Mouse (Mus musculus): ENCODE data around the gene Dnase1l2. TPM values are rescaled to one million over a fixed set of nuclear protein-coding genes. Genes with fewer than 3 reads are reported as not detected.

Dnase1l2 gene
- polyA plus RNA-seq, 1 experiment from 2014 or later = 2.3 TPM

- H3K9me3 ChIP-seq (replicated peaks; ENCODE audit: control insufficient read depth, low read length) = no peaks in the 10 kb centered on the region
- H3K9ac ChIP-seq (ENCODE audit: low read length) = no peak overlapping the region
- peaks cover 7% of the 10 kb centered on the region for H3K4me1 ChIP-seq (ENCODE audit: control insufficient read depth, insufficient read depth, low read length)
- no peaks in the 10 kb centered on the region for H3K27me3 ChIP-seq (replicated peaks; ENCODE audit: control insufficient read depth, insufficient read depth, low read length)
- DNase-seq (ENCODE audit: low spot score) = no peak
- H3K27ac ChIP-seq (ENCODE audit: low read depth, low read length) = no peak overlapping the region
- 47% methylated on average over 3 of the region's 3 CpGs for WGBS
- no peak overlapping the region for H3K4me2 ChIP-seq (ENCODE audit: low read length)
- H3K36me3 ChIP-seq (ENCODE audit: control insufficient read depth, insufficient read depth, low read length) = peaks cover 24% of the 10 kb centered on the region
- no peak overlapping the region for H3K4me3 ChIP-seq (ENCODE audit: low read depth, low read length)
- ATAC-seq = no peak
Measured at GRCm38 (mm10) chr17:24480201-24480826, 37.4 kb upstream of the Dnase1l2 start.

- no peak for ATAC-seq
- no peak for DNase-seq (ENCODE audit: low spot score)
- H3K4me3 ChIP-seq (ENCODE audit: low read depth, low read length) = peak overlapping the region; percentile 77; the same call in 1 of the 2 replicates
- peaks cover 33% of the 10 kb centered on the region for H3K36me3 ChIP-seq (ENCODE audit: control insufficient read depth, insufficient read depth, low read length)
- 20% methylated on average over 1 of the region's 1 CpGs for WGBS
- no peak overlapping the region for H3K27ac ChIP-seq (ENCODE audit: low read depth, low read length)
- H3K9me3 ChIP-seq (replicated peaks; ENCODE audit: control insufficient read depth, low read length) = no peaks in the 10 kb centered on the region
- no peak overlapping the region; the same call in 1 of the 2 replicates for H3K9ac ChIP-seq (ENCODE audit: low read length)
- H3K4me2 ChIP-seq (ENCODE audit: low read length) = peak overlapping the region; percentile 62; the same call in 1 of the 2 replicates
- H3K27me3 ChIP-seq (replicated peaks; ENCODE audit: control insufficient read depth, insufficient read depth, low read length) = no peaks in the 10 kb centered on the region
- peaks cover 6% of the 10 kb centered on the region; the same call in 1 of the 2 replicates for H3K4me1 ChIP-seq (ENCODE audit: control insufficient read depth, insufficient read depth, low read length)
Measured at GRCm38 (mm10) chr17:24479431-24479830, 36.5 kb upstream of the Dnase1l2 start.

GRCm38 (mm10) chr17:24478663-24479380, 35.9 kb upstream of the Dnase1l2 start, which contains the start of gene Mlst8:
Gene Mlst8, minus strand, starts transcription at chr17:24479078.
- Histone ChIP-seq H3K27ac (ENCODE audit: low read depth, low read length) (peak within 1 kb of the TSS; percentile 96), H3K4me2 (ENCODE audit: low read length) (peak within 1 kb of the TSS; percentile 62), H3K9ac (ENCODE audit: low read length) (peak within 1 kb of the TSS; percentile 85), H3K4me1 (ENCODE audit: control insufficient read depth, insufficient read depth, low read length) (peaks cover 6% of the 10 kb centered on the region; the same call in 1 of the 2 replicates), H3K36me3 (ENCODE audit: control insufficient read depth, insufficient read depth, low read length) (peaks cover 39% of the 10 kb centered on the region), H3K9me3 (replicated peaks; ENCODE audit: control insufficient read depth, low read length) (no peaks in the 10 kb centered on the region), H3K4me3 (ENCODE audit: low read depth, low read length) (peak within 1 kb of the TSS; percentile 77), H3K27me3 (replicated peaks; ENCODE audit: control insufficient read depth, insufficient read depth, low read length) (no peaks in the 10 kb centered on the region)
- ATAC-seq (peak; percentile 95), DNase-seq (ENCODE audit: low spot score) (peak; percentile 98)
- under 1% methylated on average over 43 of the region's 48 CpGs for WGBS

GRCm38 (mm10) chr17:24477985-24478600, 35.2 kb upstream of the Dnase1l2 start:
- H3K27ac ChIP-seq (ENCODE audit: low read depth, low read length) = no peak overlapping the region
- H3K36me3 ChIP-seq (ENCODE audit: control insufficient read depth, insufficient read depth, low read length) = peaks cover 46% of the 10 kb centered on the region
- H3K4me1 ChIP-seq (ENCODE audit: control insufficient read depth, insufficient read depth, low read length) = peaks cover 6% of the 10 kb centered on the region; the same call in 1 of the 2 replicates
- ATAC-seq (peak; percentile 30), DNase-seq (ENCODE audit: low spot score) (no peak)
- WGBS = 54% methylated on average over 11 of the region's 11 CpGs
- H3K9ac ChIP-seq (ENCODE audit: low read length) = peak overlapping the region; percentile 85
- no peaks in the 10 kb centered on the region for H3K27me3 ChIP-seq (replicated peaks; ENCODE audit: control insufficient read depth, insufficient read depth, low read length)
- H3K4me2 ChIP-seq (ENCODE audit: low read length) = peak overlapping the region; percentile 62
- no peaks in the 10 kb centered on the region for H3K9me3 ChIP-seq (replicated peaks; ENCODE audit: control insufficient read depth, low read length)
- H3K4me3 ChIP-seq (ENCODE audit: low read depth, low read length) = peak overlapping the region; percentile 77

GRCm38 (mm10) chr17:24477053-24477984, 34.4 kb upstream of the Dnase1l2 start:
- 90% methylated on average over 20 of the region's 20 CpGs for WGBS
- Histone ChIP-seq H3K27me3 (replicated peaks; ENCODE audit: control insufficient read depth, insufficient read depth, low read length) (no peaks in the 10 kb centered on the region), H3K36me3 (ENCODE audit: control insufficient read depth, insufficient read depth, low read length) (peaks cover 52% of the 10 kb centered on the region), H3K9me3 (replicated peaks; ENCODE audit: control insufficient read depth, low read length) (no peaks in the 10 kb centered on the region), H3K4me1 (ENCODE audit: control insufficient read depth, insufficient read depth, low read length) (peaks cover 9% of the 10 kb centered on the region), H3K27ac (ENCODE audit: low read depth, low read length) (no peak overlapping the region), H3K4me3 (ENCODE audit: low read depth, low read length) (no peak overlapping the region), H3K4me2 (ENCODE audit: low read length) (peak overlapping the region; percentile 62; the same call in 1 of the 2 replicates), H3K9ac (ENCODE audit: low read length) (peak overlapping the region; percentile 85; the same call in 1 of the 2 replicates)
- no peak for DNase-seq (ENCODE audit: low spot score)
- ATAC-seq = no peak

GRCm38 (mm10) chr17:24476022-24476776, 33.3 kb upstream of the Dnase1l2 start:
- Histone ChIP-seq H3K36me3 (ENCODE audit: control insufficient read depth, insufficient read depth, low read length) (peaks cover 54% of the 10 kb centered on the region), H3K4me3 (ENCODE audit: low read depth, low read length) (no peak overlapping the region), H3K27ac (ENCODE audit: low read depth, low read length) (no peak overlapping the region), H3K4me1 (ENCODE audit: control insufficient read depth, insufficient read depth, low read length) (peaks cover 20% of the 10 kb centered on the region), H3K9ac (ENCODE audit: low read length) (no peak overlapping the region; the same call in 1 of the 2 replicates), H3K9me3 (replicated peaks; ENCODE audit: control insufficient read depth, low read length) (no peaks in the 10 kb centered on the region), H3K4me2 (ENCODE audit: low read length) (no peak overlapping the region), H3K27me3 (replicated peaks; ENCODE audit: control insufficient read depth, insufficient read depth, low read length) (no peaks in the 10 kb centered on the region)
- 95% methylated on average over 10 of the region's 10 CpGs for WGBS
- DNase-seq (ENCODE audit: low spot score) (no peak), ATAC-seq (no peak)

- no peak overlapping the region for H3K9ac ChIP-seq (ENCODE audit: low read length)
- no peak overlapping the region for H3K4me3 ChIP-seq (ENCODE audit: low read depth, low read length)
- H3K9me3 ChIP-seq (replicated peaks; ENCODE audit: control insufficient read depth, low read length) = no peaks in the 10 kb centered on the region
- WGBS = 88% methylated on average over 6 of the region's 6 CpGs
- H3K36me3 ChIP-seq (ENCODE audit: control insufficient read depth, insufficient read depth, low read length) = peaks cover 54% of the 10 kb centered on the region
- H3K4me2 ChIP-seq (ENCODE audit: low read length) = no peak overlapping the region
- no peak overlapping the region for H3K27ac ChIP-seq (ENCODE audit: low read depth, low read length)
- DNase-seq (ENCODE audit: low spot score) = no peak
- H3K4me1 ChIP-seq (ENCODE audit: control insufficient read depth, insufficient read depth, low read length) = peaks cover 22% of the 10 kb centered on the region
- no peak for ATAC-seq
- no peaks in the 10 kb centered on the region for H3K27me3 ChIP-seq (replicated peaks; ENCODE audit: control insufficient read depth, insufficient read depth, low read length)
Measured at GRCm38 (mm10) chr17:24475586-24475985, 32.7 kb upstream of the Dnase1l2 start.

- H3K27me3 ChIP-seq (replicated peaks; ENCODE audit: control insufficient read depth, insufficient read depth, low read length) = no peaks in the 10 kb centered on the region
- H3K27ac ChIP-seq (ENCODE audit: low read depth, low read length) = no peak overlapping the region
- peaks cover 22% of the 10 kb centered on the region for H3K4me1 ChIP-seq (ENCODE audit: control insufficient read depth, insufficient read depth, low read length)
- H3K4me3 ChIP-seq (ENCODE audit: low read depth, low read length) = no peak overlapping the region
- 84% methylated on average over 5 of the region's 5 CpGs for WGBS
- no peak overlapping the region for H3K4me2 ChIP-seq (ENCODE audit: low read length)
- ATAC-seq (no peak), DNase-seq (ENCODE audit: low spot score) (no peak)
- no peak overlapping the region for H3K9ac ChIP-seq (ENCODE audit: low read length)
- H3K9me3 ChIP-seq (replicated peaks; ENCODE audit: control insufficient read depth, low read length) = no peaks in the 10 kb centered on the region
- peaks cover 54% of the 10 kb centered on the region for H3K36me3 ChIP-seq (ENCODE audit: control insufficient read depth, insufficient read depth, low read length)
Measured at GRCm38 (mm10) chr17:24474557-24474956, 31.7 kb upstream of the Dnase1l2 start.
